Mouse (Mus musculus): Measurements from ENCODE around the gene Rasgrp3.

DNA sequence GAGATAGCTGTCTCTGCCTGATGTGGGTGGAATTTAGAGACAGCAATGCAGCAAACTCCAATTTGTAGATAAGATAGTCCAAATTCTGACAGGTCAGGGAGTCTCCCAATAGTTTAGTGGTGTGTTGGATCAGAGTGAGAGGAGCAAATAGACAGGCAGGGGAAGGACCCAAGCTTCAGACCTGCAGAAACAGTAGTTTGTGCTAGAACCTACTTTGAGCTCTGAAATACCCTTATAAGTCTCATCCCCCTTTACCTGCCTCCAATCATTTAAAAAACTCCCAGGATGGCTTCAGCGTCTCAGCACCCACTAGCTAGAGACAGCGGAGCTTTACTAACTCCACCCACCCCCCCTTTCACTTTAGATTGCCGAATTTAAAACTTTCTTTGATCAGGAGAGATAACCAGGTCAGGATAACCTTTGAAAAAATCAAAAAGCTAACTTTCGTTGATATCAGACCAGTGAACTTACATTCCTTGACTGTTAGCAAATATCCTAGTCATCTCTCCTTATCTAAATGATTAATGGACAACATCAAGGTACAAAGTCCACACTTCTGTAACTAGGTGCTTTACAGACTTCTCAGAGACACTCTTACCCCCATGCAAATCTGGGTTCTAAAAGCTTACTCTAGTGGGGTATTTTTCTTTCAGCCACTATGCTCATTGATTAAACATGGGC is 41.2 kb downstream of the Rasgrp3 start:
- TF ChIP-seq POLR2A (IDR thresholded peaks at IDR 0.05; ENCODE audit: borderline replicate concordance, insufficient read depth, low read length): no peak
- TF ChIP-seq CTCF (IDR thresholded peaks at IDR 0.05; ENCODE audit: borderline replicate concordance, insufficient read depth, low read depth, low read length): no peak
